Mouse (Mus musculus): ENCODE measurements at regions not wholly inside any gene's neighbourhood (a gene's known extent, or its start where the extent isn't known, plus 50 kb on each side); places are given as distances from the start of the nearest gene placed in this dataset.
A peak's percentile ranks its signal among the peaks of the same experiment; 100 is the strongest.
"Not testable (repeated sequence)": the region's sequence is repeated elsewhere in the genome, so short reads cannot be mapped to it uniquely, and the experiment has no call there.

GRCm38 (mm10) chr16:12807351-12807871 lies 302.1 kb upstream of the Ercc4 start:
- no peak for DNase-seq (ENCODE audit: low read depth)

GRCm38 (mm10) chr16:12811088-12811487 lies 298.4 kb upstream of the Ercc4 start:
- DNase-seq (ENCODE audit: low read depth): no peak

- DNase-seq (ENCODE audit: low read depth): no peak
These were observed 284.8 kb upstream of the Ercc4 start for GRCm38 (mm10) chr16:12824646-12825045.

GRCm38 (mm10) chr16:12826222-12826621 lies 283.3 kb upstream of the Ercc4 start:
- no peak for DNase-seq (ENCODE audit: low read depth)

GRCm38 (mm10) chr16:12831308-12831707 lies 278.2 kb upstream of the Ercc4 start:
- not testable (repeated sequence) for DNase-seq (ENCODE audit: low read depth)

- DNase-seq (ENCODE audit: low read depth): no peak
These were observed 253.1 kb upstream of the Ercc4 start for GRCm38 (mm10) chr16:12856356-12856755.

- DNase-seq (ENCODE audit: low read depth): no peak
These were observed 249.6 kb upstream of the Ercc4 start for GRCm38 (mm10) chr16:12859714-12860355.

- DNase-seq (ENCODE audit: low read depth): no peak
These were observed 246.9 kb upstream of the Ercc4 start for GRCm38 (mm10) chr16:12862561-12862960.

- not testable (repeated sequence) for DNase-seq (ENCODE audit: low read depth)
These were observed 231.2 kb upstream of the Ercc4 start for GRCm38 (mm10) chr16:12878326-12878725.

- no peak for DNase-seq (ENCODE audit: low read depth)
These were observed 229.5 kb upstream of the Ercc4 start for GRCm38 (mm10) chr16:12880011-12880410.

- no peak for DNase-seq (ENCODE audit: low read depth)
These were observed 229.0 kb upstream of the Ercc4 start for GRCm38 (mm10) chr16:12880481-12880880.

GRCm38 (mm10) chr16:12882690-12883089 lies 226.8 kb upstream of the Ercc4 start:
- no peak for DNase-seq (ENCODE audit: low read depth)

- no peak for DNase-seq (ENCODE audit: low read depth)
These were observed 224.9 kb upstream of the Ercc4 start for GRCm38 (mm10) chr16:12884556-12884955.

GRCm38 (mm10) chr16:12886127-12886526 lies 223.4 kb upstream of the Ercc4 start:
- no peak for DNase-seq (ENCODE audit: low read depth)

- no peak for DNase-seq (ENCODE audit: low read depth)
These were observed 222.1 kb upstream of the Ercc4 start for GRCm38 (mm10) chr16:12887381-12887780.

- DNase-seq (ENCODE audit: low read depth): no peak
These were observed 219.4 kb upstream of the Ercc4 start for GRCm38 (mm10) chr16:12890094-12890493.

- no peak for DNase-seq (ENCODE audit: low read depth)
These were observed 218.9 kb upstream of the Ercc4 start for GRCm38 (mm10) chr16:12890545-12890944.

- no peak for DNase-seq (ENCODE audit: low read depth)
These were observed 216.7 kb upstream of the Ercc4 start for GRCm38 (mm10) chr16:12892658-12893305.

- no peak for DNase-seq (ENCODE audit: low read depth)
These were observed 212.2 kb upstream of the Ercc4 start for GRCm38 (mm10) chr16:12897267-12897666.

GRCm38 (mm10) chr16:12900670-12901069 lies 208.8 kb upstream of the Ercc4 start:
- no peak for DNase-seq (ENCODE audit: low read depth)

GRCm38 (mm10) chr16:12901096-12901995 lies 208.1 kb upstream of the Ercc4 start:
- no peak for DNase-seq (ENCODE audit: low read depth)

- DNase-seq (ENCODE audit: low read depth): no peak
These were observed 207.5 kb upstream of the Ercc4 start for GRCm38 (mm10) chr16:12901996-12902319.

- DNase-seq (ENCODE audit: low read depth): peak; percentile 11
These were observed 206.3 kb upstream of the Ercc4 start for GRCm38 (mm10) chr16:12903161-12903560.
